Mouse (Mus musculus) right cerebral cortex, adult 2 months (tissue): Measurements from ENCODE around the gene Ncoa3.

Experiments
- DNase-seq, 2 experiments: peaks; one replicate each; pipeline ENCODE4 v3.0.0; 2021 to 2022; ENCODE audit warnings: low spot score in 2 of 2

Ncoa3 gene

DNA sequence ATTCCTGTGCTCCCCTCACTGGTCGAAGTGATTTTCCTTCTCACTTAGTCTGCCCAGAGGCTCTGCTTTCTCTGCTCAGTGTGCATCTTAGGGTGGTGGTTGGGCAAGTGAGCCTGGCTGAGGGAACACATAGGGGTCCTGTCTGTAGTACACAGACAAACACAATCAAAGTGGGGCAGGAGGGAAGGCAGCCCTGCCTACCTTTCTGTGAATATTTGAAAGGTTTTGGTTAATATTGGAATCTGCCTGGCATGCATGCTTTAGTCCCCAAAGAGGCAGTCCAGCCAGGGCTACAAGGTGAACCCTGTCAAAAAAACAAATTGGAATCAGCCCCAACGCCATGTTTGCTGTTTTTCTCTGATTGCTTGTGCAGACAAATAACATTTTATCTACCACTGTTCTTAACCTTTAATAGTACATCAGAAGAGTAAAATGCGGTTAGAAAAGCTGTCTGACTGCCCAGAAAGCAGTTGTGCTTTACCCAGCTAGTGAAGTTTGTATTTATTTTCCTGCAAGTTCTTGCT, 42.6 kb downstream of the Ncoa3 start:
- DNase-seq: no peak

GRCm38 (mm10) chr2:166035725-166036124, 43.3 kb downstream of the Ncoa3 start:
- DNase-seq: peak; percentile 57 to 67

GRCm38 (mm10) chr2:166039681-166040080, 47.2 kb downstream of the Ncoa3 start:
- no peak for DNase-seq

GRCm38 (mm10) chr2:166042542-166042941, 50.1 kb downstream of the Ncoa3 start:
- DNase-seq: no peak

GRCm38 (mm10) chr2:166045006-166045405, 52.6 kb downstream of the Ncoa3 start:
- no peak for DNase-seq

GRCm38 (mm10) chr2:166045549-166046501, 53.4 kb downstream of the Ncoa3 start:
- DNase-seq: peak in 1 of 2 experiments; percentile 39

DNA sequence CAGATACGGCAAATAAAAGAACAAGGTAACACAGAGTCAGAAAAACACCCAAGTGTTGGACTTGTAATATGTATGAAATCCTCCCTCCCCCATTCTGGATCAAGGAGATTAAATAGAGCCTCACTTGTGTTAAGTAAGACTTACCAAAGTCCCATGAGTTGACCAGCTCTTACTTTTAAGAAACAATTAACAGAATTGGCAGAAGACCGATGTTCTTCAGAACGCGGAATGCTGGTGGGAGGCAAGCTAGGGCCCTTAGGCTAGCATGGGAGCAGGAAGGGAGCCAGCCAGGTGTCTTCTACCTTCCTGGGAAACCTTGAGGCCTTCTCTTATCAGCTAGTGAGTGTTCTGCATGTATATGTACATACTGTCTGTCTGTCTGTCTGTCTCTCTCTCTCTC, 55.5 kb downstream of the Ncoa3 start:
- no peak for DNase-seq

DNA sequence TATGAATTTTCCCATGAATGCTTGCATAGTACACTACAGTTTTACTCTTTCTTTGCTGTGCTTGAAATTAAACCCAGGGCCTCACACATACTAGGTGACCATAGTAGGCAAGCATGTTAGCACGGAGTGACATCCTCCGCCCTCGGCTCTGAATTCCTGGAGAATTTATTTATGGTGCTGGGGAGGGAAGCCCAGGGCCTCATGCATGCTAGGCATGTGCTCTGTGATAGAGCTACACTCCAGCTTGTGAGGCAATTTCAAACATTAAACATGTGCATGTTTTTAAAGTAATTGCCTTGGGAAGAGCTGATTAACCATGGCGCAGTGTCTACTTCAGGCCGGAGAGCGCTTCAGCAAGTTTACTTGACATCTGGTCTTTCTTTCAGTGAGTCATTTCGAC, 56.4 kb downstream of the Ncoa3 start:
- DNase-seq: no peak

DNA sequence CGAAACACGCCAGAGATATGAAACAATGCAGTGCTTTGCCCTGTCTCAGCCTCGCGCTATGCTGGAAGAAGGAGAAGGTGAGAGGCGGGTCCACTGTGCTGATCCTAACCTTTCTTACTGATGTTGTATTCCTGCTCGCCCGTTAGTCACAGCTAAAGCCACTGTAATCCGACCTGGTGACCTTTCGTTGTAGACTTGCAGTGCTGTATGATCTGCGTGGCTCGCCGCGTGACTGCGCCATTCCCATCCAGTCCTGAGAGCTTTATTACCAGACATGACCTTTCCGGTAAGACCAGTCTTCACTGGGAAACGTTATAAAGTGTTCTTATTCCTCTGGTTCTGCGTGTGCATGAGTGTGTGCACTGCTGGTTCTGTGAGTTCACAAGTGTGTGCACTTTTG, 59.0 kb downstream of the Ncoa3 start:
- no peak for DNase-seq

DNA sequence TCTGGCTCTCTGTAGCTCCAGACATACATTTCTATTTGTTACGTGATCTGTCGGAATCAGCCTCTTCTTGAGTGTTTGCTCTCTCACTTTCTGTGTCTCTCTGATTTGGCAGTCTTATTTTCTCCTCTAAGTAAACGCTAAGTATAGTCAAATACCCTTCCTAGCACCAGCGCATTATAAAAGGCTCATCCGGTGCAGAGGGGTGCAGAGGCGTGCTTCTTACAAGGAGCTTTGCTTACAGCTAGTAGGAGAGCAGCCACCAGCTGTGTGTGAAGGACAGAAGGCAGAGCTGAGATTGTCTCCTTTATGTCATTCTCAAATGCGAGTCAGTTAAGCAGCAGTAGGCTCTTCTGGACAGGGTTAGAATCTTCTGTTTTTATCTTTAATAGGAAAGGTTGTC, 59.5 kb downstream of the Ncoa3 start:
- peak in 1 of 2 experiments; percentile 37 for DNase-seq

GRCm38 (mm10) chr2:166054002-166054539, 61.6 kb downstream of the Ncoa3 start:
- DNase-seq: no peak

DNA sequence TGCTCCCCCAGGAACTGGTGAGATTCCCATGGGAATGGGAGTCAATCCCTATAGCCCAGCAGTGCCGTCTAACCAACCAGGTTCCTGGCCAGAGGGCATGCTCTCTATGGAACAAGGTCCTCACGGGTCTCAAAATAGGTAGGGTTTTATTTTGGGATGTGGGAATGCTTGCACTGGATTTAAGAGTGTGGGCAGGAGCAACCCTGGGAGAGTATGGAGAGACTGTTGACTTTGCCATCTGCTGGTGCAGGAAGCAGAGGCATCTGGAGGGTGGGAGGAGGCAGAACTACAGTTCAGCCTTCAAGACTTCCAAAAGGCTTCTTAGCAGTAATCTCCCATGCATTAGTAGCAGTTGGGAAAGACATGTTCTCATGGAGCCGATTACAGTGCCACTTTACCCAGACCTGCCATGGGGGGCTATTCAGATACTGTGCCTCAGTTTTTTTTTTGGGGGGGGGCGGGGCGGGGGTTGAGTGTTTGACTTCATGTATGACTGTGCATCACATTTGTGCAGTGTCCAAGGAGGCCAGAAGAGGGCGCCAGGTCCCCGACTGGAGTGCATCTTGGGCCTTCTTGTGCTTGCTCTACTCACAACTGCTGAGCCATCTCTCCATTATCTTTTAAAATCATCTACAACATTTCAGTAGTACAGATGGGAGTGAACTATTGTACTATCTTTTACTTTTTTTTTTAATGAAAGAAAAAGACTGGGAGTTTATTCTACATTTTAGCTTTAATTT, 67.4 kb downstream of the Ncoa3 start:
- peak; percentile 76 to 84 for DNase-seq

GRCm38 (mm10) chr2:166062008-166062407, 69.6 kb downstream of the Ncoa3 start:
- no peak for DNase-seq

- no peak for DNase-seq
Measured at GRCm38 (mm10) chr2:166062431-166062830, 70.0 kb downstream of the Ncoa3 start.

DNA sequence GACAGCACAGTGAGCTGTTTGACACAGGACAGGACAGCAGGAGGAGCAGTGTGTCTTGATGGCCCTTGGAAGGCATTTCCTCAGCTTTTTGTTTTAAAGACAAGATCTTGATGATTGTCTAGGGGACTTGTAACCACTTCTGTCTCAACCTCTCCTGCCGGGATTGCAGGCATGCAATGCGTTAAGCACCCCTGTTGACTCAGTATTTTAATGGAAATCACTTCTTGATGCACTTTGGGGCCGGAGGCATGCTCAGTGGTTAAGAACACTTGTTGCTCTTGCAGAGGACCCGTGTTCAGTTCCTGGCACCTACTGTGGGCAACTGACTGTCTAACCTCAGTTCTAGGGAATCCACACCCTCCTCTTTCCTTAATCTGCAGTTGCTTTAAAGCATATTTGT, 74.0 kb downstream of the Ncoa3 start:
- DNase-seq: no peak

DNA sequence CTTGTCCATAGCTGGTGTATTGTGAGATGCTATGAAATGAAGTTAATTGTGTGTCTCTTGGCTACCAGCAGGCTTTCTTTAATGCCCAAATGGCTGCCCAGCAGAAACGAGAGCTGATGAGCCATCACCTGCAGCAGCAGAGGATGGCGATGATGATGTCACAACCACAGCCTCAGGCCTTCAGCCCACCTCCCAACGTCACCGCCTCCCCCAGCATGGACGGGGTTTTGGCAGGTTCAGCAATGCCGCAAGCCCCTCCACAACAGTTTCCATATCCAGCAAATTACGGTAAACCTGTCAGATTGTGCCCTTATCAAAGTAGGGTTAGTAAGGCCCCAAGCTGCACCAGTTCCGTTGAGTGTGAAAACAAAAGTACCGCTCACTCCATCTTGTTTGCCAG, 75.8 kb downstream of the Ncoa3 start:
- DNase-seq: no peak

DNA sequence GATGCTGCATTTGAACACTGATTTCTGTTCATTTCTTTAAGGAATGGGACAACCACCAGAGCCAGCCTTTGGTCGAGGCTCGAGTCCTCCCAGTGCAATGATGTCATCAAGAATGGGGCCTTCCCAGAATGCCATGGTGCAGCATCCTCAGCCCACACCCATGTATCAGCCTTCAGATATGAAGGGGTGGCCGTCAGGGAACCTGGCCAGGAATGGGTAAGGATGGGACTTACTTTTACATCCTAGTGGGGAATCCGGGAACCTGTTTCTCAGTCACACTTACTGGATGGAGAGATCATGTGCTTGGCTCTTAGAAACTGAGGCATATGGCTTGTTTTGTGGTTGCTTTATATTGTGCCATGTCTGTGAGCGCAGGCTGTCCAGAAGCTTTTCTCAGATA, 76.7 kb downstream of the Ncoa3 start:
- DNase-seq: no peak

DNA sequence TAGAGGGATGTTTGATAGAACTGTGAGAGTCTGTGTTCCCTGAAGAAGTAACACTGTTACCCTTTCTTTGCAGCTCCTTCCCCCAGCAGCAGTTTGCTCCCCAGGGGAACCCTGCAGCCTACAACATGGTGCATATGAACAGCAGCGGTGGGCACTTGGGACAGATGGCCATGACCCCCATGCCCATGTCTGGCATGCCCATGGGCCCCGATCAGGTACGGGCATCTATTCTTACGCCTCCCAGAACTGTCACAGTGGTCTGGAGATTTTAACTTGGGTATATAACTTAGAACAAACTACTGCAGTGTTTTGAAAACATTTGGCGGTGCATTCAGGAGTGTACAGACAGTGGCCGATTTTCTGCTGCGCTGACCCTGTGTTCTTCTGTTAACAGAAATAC, 77.3 kb downstream of the Ncoa3 start:
- no peak for DNase-seq

GRCm38 (mm10) chr2:166071481-166071880, 79.0 kb downstream of the Ncoa3 start:
- DNase-seq: no peak

DNA sequence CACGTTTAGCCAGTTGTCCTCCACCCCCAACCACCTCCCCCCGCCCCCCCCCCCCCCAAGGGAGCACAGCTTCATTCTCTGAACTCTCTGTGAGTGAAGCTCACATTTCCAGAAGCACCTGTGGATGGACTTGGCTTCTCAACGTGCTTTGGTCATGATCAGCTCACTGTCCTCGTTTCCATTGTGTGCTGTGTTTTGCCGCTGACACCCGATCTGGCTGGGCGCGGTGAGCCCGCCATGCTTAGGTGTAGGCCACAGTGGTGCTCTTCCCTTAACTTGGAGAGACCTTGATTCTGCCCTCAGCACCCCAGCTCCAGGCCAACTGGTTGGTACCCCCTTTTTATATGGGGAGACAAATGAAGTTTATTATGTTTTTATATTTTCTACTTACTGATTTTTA, 79.5 kb downstream of the Ncoa3 start:
- DNase-seq: no peak

DNA sequence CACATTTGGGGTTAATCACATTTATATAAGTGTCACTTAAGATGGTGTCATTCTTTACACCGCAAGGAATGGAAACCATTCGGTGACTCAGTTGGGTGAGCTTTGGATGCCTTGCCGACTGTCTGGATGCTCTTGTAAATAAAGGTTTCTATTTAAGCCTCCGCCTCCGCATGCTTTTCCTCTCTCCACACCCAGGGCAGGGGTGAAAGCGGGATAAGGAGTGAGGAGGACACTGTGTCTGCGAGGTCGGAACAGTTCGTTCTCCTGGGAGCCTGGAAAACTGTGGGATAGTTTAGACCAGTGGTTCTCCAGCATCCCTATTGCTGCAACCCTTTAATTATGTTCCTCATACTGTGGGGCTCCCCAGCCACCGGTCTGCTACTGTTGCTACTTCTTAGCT, 80.6 kb downstream of the Ncoa3 start:
- DNase-seq: no peak

GRCm38 (mm10) chr2:166074322-166074721, 81.9 kb downstream of the Ncoa3 start:
- no peak for DNase-seq
